Mouse (Mus musculus) spleen, postnatal 10 days (tissue): Measurements from ENCODE around the gene Map2k6.
A peak's percentile ranks its signal among the peaks of the same experiment; 100 is the strongest.

ENCODE experiments used
- DNase-seq, 2 experiments: peaks; one replicate each; pipeline ENCODE4 v3.0.0; 2021 to 2022; ENCODE audit warnings: low spot score in 2 of 2

Map2k6 gene

GRCm38 (mm10) chr11:110403602-110404001 is 4.7 kb downstream of the Map2k6 start:
- no peak for DNase-seq

- no peak for DNase-seq
These were observed 6.7 kb downstream of the Map2k6 start for GRCm38 (mm10) chr11:110405607-110406006.

- DNase-seq: no peak
These were observed 10.2 kb downstream of the Map2k6 start for GRCm38 (mm10) chr11:110409131-110409530.

GRCm38 (mm10) chr11:110409776-110410175 is 10.9 kb downstream of the Map2k6 start:
- DNase-seq: peak; percentile 41 to 82

- no peak for DNase-seq
These were observed 12.7 kb downstream of the Map2k6 start for GRCm38 (mm10) chr11:110411596-110411995.

GRCm38 (mm10) chr11:110414263-110414662 is 15.3 kb downstream of the Map2k6 start:
- no peak for DNase-seq

GRCm38 (mm10) chr11:110416691-110417090 is 17.8 kb downstream of the Map2k6 start:
- no peak for DNase-seq

- DNase-seq: peak in 1 of 2 experiments; percentile 10
These were observed 21.5 kb downstream of the Map2k6 start for GRCm38 (mm10) chr11:110420463-110420862.

GRCm38 (mm10) chr11:110426572-110427145 is 27.7 kb downstream of the Map2k6 start:
- DNase-seq: peak in 1 of 2 experiments; percentile 10

GRCm38 (mm10) chr11:110427159-110427561 is 28.2 kb downstream of the Map2k6 start:
- peak in 1 of 2 experiments; percentile 22 for DNase-seq

- no peak for DNase-seq
These were observed 30.1 kb downstream of the Map2k6 start for GRCm38 (mm10) chr11:110428999-110429398.

- DNase-seq: no peak
These were observed 31.0 kb downstream of the Map2k6 start for GRCm38 (mm10) chr11:110429837-110430418.

GRCm38 (mm10) chr11:110435839-110436556 is 37.1 kb downstream of the Map2k6 start:
- no peak for DNase-seq

- DNase-seq: no peak
These were observed 38.1 kb downstream of the Map2k6 start for GRCm38 (mm10) chr11:110436998-110437397.

- DNase-seq: no peak
These were observed 39.2 kb downstream of the Map2k6 start for GRCm38 (mm10) chr11:110438135-110438534.

- no peak for DNase-seq
These were observed 39.9 kb downstream of the Map2k6 start for GRCm38 (mm10) chr11:110438700-110439296.

- peak in 1 of 2 experiments; percentile 27 for DNase-seq
These were observed 40.4 kb downstream of the Map2k6 start for GRCm38 (mm10) chr11:110439354-110439753.

GRCm38 (mm10) chr11:110444576-110444975 is 45.7 kb downstream of the Map2k6 start:
- DNase-seq: no peak

GRCm38 (mm10) chr11:110448131-110448725 is 49.3 kb downstream of the Map2k6 start:
- peak; percentile 38 to 72 for DNase-seq

- peak in 1 of 2 experiments; percentile 25 for DNase-seq
These were observed 49.8 kb downstream of the Map2k6 start for GRCm38 (mm10) chr11:110448726-110449161.

GRCm38 (mm10) chr11:110449183-110449582 is 50.3 kb downstream of the Map2k6 start:
- no peak for DNase-seq
